Mouse (Mus musculus) stomach, postnatal 0 days (tissue): ENCODE measurements around the gene Gm21860.
"Not testable (repeated sequence)": the region's sequence is repeated elsewhere in the genome, so short reads cannot be mapped to it uniquely, and the experiment has no call there.

Source experiments
- CTCF ChIP-seq: IDR thresholded peaks from 2 replicates; pipeline ENCODE4 v1.5.1; 2016; ENCODE audit warnings: antibody characterized with exemption, low read depth, mild to moderate bottlenecking, moderate library complexity
- EP300 ChIP-seq: optimal IDR thresholded peaks from 2 replicates; pipeline ENCODE3; 2016; ENCODE audit warnings: antibody characterized with exemption

GRCm38 (mm10) chrY:90719403-90720232 is 35.0 kb downstream of the Gm21860 start:
- TF ChIP-seq CTCF, EP300: not testable (repeated sequence)
